Mouse (Mus musculus) stomach, postnatal 0 days (tissue): ENCODE measurements around the gene Ccs. TPM values are rescaled to one million over a fixed set of nuclear protein-coding genes. Genes with fewer than 3 reads are reported as not detected.

Experiments used
- ATAC-seq: fragments of 200-750 bp; cut with Nextera tagmentation; 2 replicates; pipeline ENCODE4 v1.8.0; 2017; ENCODE audit not compliant: low FRiP score, low TSS enrichment
- DNase-seq: peaks from one replicate; pipeline ENCODE4 v3.0.0-alpha.2; 2016; ENCODE audit warnings: low spot score
- H3K27ac ChIP-seq: fragments of 300-500 bp; sonication (generic); replicated peaks from 2 replicates; pipeline ENCODE4 v1.5.1; 2014; ENCODE audit warnings: mild to moderate bottlenecking, control low read depth
- H3K27me3 ChIP-seq: fragments of 300-500 bp; sonication (generic); 2 replicates; pipeline ENCODE4 v1.6.1; 2014; ENCODE audit warnings: low read length; ENCODE audit not compliant: control insufficient read depth, insufficient read depth
- H3K36me3 ChIP-seq: fragments of 300-500 bp; sonication (generic); 2 replicates; pipeline ENCODE4 v1.6.1; 2014; ENCODE audit warnings: low read length, mixed read lengths; ENCODE audit not compliant: control insufficient read depth, insufficient read depth
- H3K4me1 ChIP-seq: fragments of 300-500 bp; sonication (generic); replicated peaks from 2 replicates; pipeline ENCODE4 v1.6.1; 2014; ENCODE audit warnings: antibody characterized with exemption; ENCODE audit not compliant: control insufficient read depth, insufficient read depth
- H3K4me2 ChIP-seq: fragments of 300-500 bp; sonication (generic); replicated peaks from 2 replicates; pipeline ENCODE4 v1.6.1; 2014; ENCODE audit warnings: low read depth, mild to moderate bottlenecking, control low read depth, moderate library complexity
- H3K4me3 ChIP-seq: fragments of 300-500 bp; sonication (generic); 2 replicates; pipeline ENCODE4 v1.5.1; 2014; ENCODE audit warnings: low read depth, low read length, control low read depth
- H3K9ac ChIP-seq: fragments of 300-500 bp; sonication (generic); 2 replicates; pipeline ENCODE4 v1.6.1; 2014; ENCODE audit warnings: mild to moderate bottlenecking, low read length, control low read depth, mixed read lengths
- H3K9me3 ChIP-seq: fragments of 300-500 bp; sonication (generic); 2 replicates; pipeline ENCODE4 v1.6.1; 2016; ENCODE audit warnings: low read length; ENCODE audit not compliant: control insufficient read depth
- CTCF ChIP-seq: IDR thresholded peaks from 2 replicates; pipeline ENCODE4 v1.5.1; 2016; ENCODE audit warnings: antibody characterized with exemption, low read depth, mild to moderate bottlenecking, moderate library complexity
- EP300 ChIP-seq: optimal IDR thresholded peaks from 2 replicates; pipeline ENCODE3; 2016; ENCODE audit warnings: antibody characterized with exemption
- WGBS: fragments of 180-500 bp; shearing (Covaris S2); extraction: QIAGEN DNeasy Blood & Tissue Kit; methylation state at CpG from one replicate; pipeline ENCODE4 v1.1.7; 2014; 5-methylcytosine and 5-hydroxymethylcytosine counted together
- polyA plus RNA-seq: library from polyadenylated mRNA; unstranded; fragments of >200 nt; fragmentation: Nextera tagmentation; extraction: Ambion mirVana; gene quantifications from 2 replicates; pipeline ENCODE4 v1.2.1, GENCODE M21; 2015

Gene Ccs
- polyA plus RNA-seq, 1 experiment from 2014 or later, result 72.7 TPM

GRCm38 (mm10) chr19:4833977-4834376, 5.2 kb downstream of the Ccs start:
- 87% methylated on average over 8 of the region's 8 CpGs for WGBS
- H3K4me3 ChIP-seq, result no peak overlapping the region
- no peak overlapping the region for H3K9ac ChIP-seq
- TF ChIP-seq CTCF, result no peak
- no peak for TF ChIP-seq EP300
- DNase-seq, result no peak
- H3K4me1 ChIP-seq, result no peaks in the 10 kb centered on the region
- H3K27me3 ChIP-seq, result no peaks in the 10 kb centered on the region
- no peak overlapping the region for H3K27ac ChIP-seq
- H3K4me2 ChIP-seq, result no peak overlapping the region
- H3K9me3 ChIP-seq, result no peaks in the 10 kb centered on the region
- no peak for ATAC-seq
- no peaks in the 10 kb centered on the region; the same call in 1 of the 2 replicates for H3K36me3 ChIP-seq

GRCm38 (mm10) chr19:4829156-4829555, 10.0 kb downstream of the Ccs start:
- 58% methylated on average over 7 of the region's 7 CpGs for WGBS
- Histone ChIP-seq H3K4me3 (no peak overlapping the region), H3K27me3 (no peaks in the 10 kb centered on the region), H3K9ac (no peak overlapping the region), H3K36me3 (peaks cover 8% of the 10 kb centered on the region; the same call in 1 of the 2 replicates), H3K27ac (no peak overlapping the region), H3K4me2 (no peak overlapping the region), H3K4me1 (no peaks in the 10 kb centered on the region), H3K9me3 (no peaks in the 10 kb centered on the region)
- no peak for TF ChIP-seq CTCF
- ATAC-seq (no peak), DNase-seq (no peak)

- H3K4me3 ChIP-seq, result no peak overlapping the region
- WGBS, result 45% methylated on average over 16 of the region's 16 CpGs
- no peaks in the 10 kb centered on the region for H3K4me1 ChIP-seq
- ATAC-seq (peak; percentile 89), DNase-seq (peak; percentile 87)
- no peak overlapping the region for H3K9ac ChIP-seq
- H3K9me3 ChIP-seq, result no peaks in the 10 kb centered on the region
- no peaks in the 10 kb centered on the region for H3K27me3 ChIP-seq
- peak overlapping the region; percentile 63 for H3K27ac ChIP-seq
- TF ChIP-seq CTCF (no peak), EP300 (no peak)
- no peak overlapping the region for H3K4me2 ChIP-seq
- peaks cover 8% of the 10 kb centered on the region; the same call in 1 of the 2 replicates for H3K36me3 ChIP-seq
These were observed 10.6 kb downstream of the Ccs start for GRCm38 (mm10) chr19:4828444-4829114.

DNA sequence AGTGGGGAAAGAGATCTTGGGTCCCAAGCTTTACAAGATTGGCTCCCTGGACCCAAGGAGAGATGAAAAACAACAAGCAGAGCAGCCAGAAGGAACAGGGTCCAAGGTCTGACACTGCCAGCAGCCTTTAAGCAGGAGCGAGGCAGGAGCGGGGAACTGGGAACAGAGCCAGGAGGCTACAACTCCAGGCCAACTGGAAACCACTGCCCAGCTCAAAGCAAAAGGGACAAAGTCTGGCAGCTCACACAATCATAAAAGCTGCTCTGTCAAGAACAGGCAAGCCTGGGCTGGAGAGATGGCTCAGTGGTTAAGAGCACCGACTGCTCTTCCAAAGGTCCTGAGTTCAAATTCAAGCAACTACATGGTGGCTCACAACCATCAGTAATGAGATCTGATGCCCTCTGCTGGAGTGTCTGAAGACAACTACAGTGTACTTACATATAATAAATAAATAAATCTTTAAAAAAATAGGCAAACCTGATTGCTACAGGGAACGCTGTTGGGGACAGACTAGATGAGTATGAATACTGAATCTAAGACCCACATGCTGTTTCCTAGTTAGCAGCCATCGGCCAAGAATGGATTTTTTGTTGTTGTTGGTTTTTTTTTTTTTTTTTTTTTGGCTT, 18.3 kb downstream of the Ccs start:
- ATAC-seq, result peak; percentile 75
- 39% methylated on average over 5 of the region's 5 CpGs for WGBS
- DNase-seq, result peak; percentile 88
- no peaks in the 10 kb centered on the region for H3K4me1 ChIP-seq
- H3K27ac ChIP-seq, result no peak overlapping the region
- no peak overlapping the region for H3K4me2 ChIP-seq
- no peak overlapping the region for H3K4me3 ChIP-seq
- no peak overlapping the region for H3K9ac ChIP-seq
- no peaks in the 10 kb centered on the region for H3K27me3 ChIP-seq
- TF ChIP-seq EP300, result no peak
- peak; percentile 56 for TF ChIP-seq CTCF
- no peaks in the 10 kb centered on the region for H3K9me3 ChIP-seq
- H3K36me3 ChIP-seq, result peaks cover 6% of the 10 kb centered on the region; the same call in 1 of the 2 replicates

GRCm38 (mm10) chr19:4817182-4817835, 21.8 kb downstream of the Ccs start:
- ATAC-seq, result peak; percentile 91

More at GRCm38 (mm10) chr19:4817182-4817835, 21.8 kb downstream of the Ccs start:
- peak overlapping the region; percentile 71 for H3K27ac ChIP-seq
- no peaks in the 10 kb centered on the region for H3K4me1 ChIP-seq
- TF ChIP-seq CTCF, result no peak
- no peak for TF ChIP-seq EP300
- no peak overlapping the region for H3K4me3 ChIP-seq
- H3K9me3 ChIP-seq, result no peaks in the 10 kb centered on the region
- WGBS, result 22% methylated on average over 1 of the region's 1 CpGs
- no peak overlapping the region for H3K4me2 ChIP-seq
- no peak overlapping the region for H3K9ac ChIP-seq
- peak; percentile 58 for DNase-seq
- no peaks in the 10 kb centered on the region for H3K27me3 ChIP-seq
- no peaks in the 10 kb centered on the region for H3K36me3 ChIP-seq
